ENCODE assay signal across 11 mouse cellular contexts in the genomic region with DNA sequence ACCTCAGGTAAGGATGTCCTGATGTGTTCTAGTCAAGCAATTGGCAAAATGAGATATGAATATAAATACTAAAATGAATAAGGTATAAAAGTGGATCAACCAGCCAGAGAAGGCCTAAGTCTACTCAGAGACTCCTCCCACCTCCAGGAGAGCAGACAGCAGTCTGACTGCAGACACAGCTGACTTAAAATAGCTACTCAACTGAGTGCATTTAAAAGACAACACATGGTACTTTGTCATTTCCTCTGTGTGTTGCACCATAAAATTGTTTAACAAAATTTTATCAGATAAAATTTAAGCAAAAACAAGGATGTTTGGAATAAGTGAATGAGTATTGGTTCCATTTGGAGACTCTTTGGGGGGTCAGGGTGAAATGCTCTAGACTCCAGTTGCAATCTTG.
DNase-seq lines count a peak whose midpoint lies in the region; ATAC-seq and TF ChIP-seq lines count a peak whose summit lies in the region.
"Had no signal": no experiment of that assay in that cellular context is flagged by ENCODE, and none has a peak within 500 bp of the region (broad histone marks: within the 10 kb centered on the region; RNA-seq: fewer than 3 reads in every experiment).

No protein-coding gene starts in this region.

- H3K27me3 ChIP-seq in forebrain, embryonic 13.5 days, result no peaks in the 10 kb centered on the region
- no peaks in the 10 kb centered on the region for H3K27me3 ChIP-seq in forebrain, embryonic 10.5 days (ENCODE audit: poor library complexity, severe bottlenecking)
- H3K27me3 ChIP-seq in hindbrain, embryonic 12.5 days, result no peaks in the 10 kb centered on the region
- no peaks in the 10 kb centered on the region for H3K27me3 ChIP-seq in hindbrain, postnatal 0 days (ENCODE audit: insufficient read depth, low read length)
- H3K27me3 ChIP-seq in midbrain, embryonic 15.5 days (replicated peaks), result no peaks in the 10 kb centered on the region
- no peaks in the 10 kb centered on the region for H3K27me3 ChIP-seq in midbrain, embryonic 10.5 days (ENCODE audit: low read depth, poor library complexity, severe bottlenecking)

- H3K27ac ChIP-seq in forebrain, embryonic 13.5 days, result peak overlapping the region; percentile 46; the same call in 1 of the 2 replicates
- no peak overlapping the region for H3K27ac ChIP-seq in forebrain, embryonic 10.5 days
- 0 out of 2 replicates have a peak overlapping the region, but pooled peaks have one; percentile 24 for H3K27ac ChIP-seq in hindbrain, embryonic 12.5 days
- no peak overlapping the region for H3K27ac ChIP-seq in hindbrain, postnatal 0 days
- H3K27ac ChIP-seq in midbrain, embryonic 15.5 days, result peak overlapping the region; percentile 38; the same call in 1 of the 2 replicates
- H3K27ac ChIP-seq in midbrain, embryonic 10.5 days (replicated peaks), result no peak overlapping the region
- peak overlapping the region; percentile 84 for H3K27ac ChIP-seq in macrophage

- H3K4me2 ChIP-seq in forebrain, embryonic 13.5 days, result no peak overlapping the region
- no peak overlapping the region for H3K4me2 ChIP-seq in hindbrain, embryonic 12.5 days (replicated peaks)
- H3K4me2 ChIP-seq in hindbrain, postnatal 0 days (ENCODE audit: low read depth, low read length), result no peak overlapping the region
- H3K4me2 ChIP-seq in midbrain, embryonic 15.5 days, result no peak overlapping the region

- peaks cover 29% of the 10 kb centered on the region for H3K4me1 ChIP-seq in forebrain, embryonic 13.5 days
- peaks cover 40% of the 10 kb centered on the region for H3K4me1 ChIP-seq in forebrain, embryonic 10.5 days
- H3K4me1 ChIP-seq in hindbrain, embryonic 12.5 days, result peaks cover 14% of the 10 kb centered on the region
- H3K4me1 ChIP-seq in hindbrain, postnatal 0 days (ENCODE audit: insufficient read depth, low read length), result peaks cover 13% of the 10 kb centered on the region
- H3K4me1 ChIP-seq in midbrain, embryonic 15.5 days, result peaks cover 22% of the 10 kb centered on the region; the same call in 1 of the 2 replicates
- peaks cover 37% of the 10 kb centered on the region for H3K4me1 ChIP-seq in midbrain, embryonic 10.5 days

- H3K9me3 ChIP-seq in forebrain, embryonic 13.5 days (replicated peaks), result no peaks in the 10 kb centered on the region
- H3K9me3 ChIP-seq in forebrain, embryonic 10.5 days, result peaks cover 8% of the 10 kb centered on the region; the same call in 1 of the 2 replicates
- H3K9me3 ChIP-seq in hindbrain, embryonic 12.5 days (replicated peaks), result 0 out of 2 replicates have a peak, but pooled peaks cover 6% of the 10 kb centered on the region
- no peaks in the 10 kb centered on the region for H3K9me3 ChIP-seq in hindbrain, postnatal 0 days (ENCODE audit: low read length)
- H3K9me3 ChIP-seq in midbrain, embryonic 15.5 days, result no peaks in the 10 kb centered on the region
- no peaks in the 10 kb centered on the region; the same call in 1 of the 2 replicates for H3K9me3 ChIP-seq in midbrain, embryonic 10.5 days (replicated peaks)

- H3K4me3 ChIP-seq in forebrain, embryonic 13.5 days, result no peak overlapping the region
- H3K4me3 ChIP-seq in forebrain, embryonic 10.5 days, result no peak overlapping the region
- no peak overlapping the region for H3K4me3 ChIP-seq in hindbrain, embryonic 12.5 days
- H3K4me3 ChIP-seq in hindbrain, postnatal 0 days (ENCODE audit: low read length), result no peak overlapping the region
- no peak overlapping the region for H3K4me3 ChIP-seq in midbrain, embryonic 15.5 days
- H3K4me3 ChIP-seq in midbrain, embryonic 10.5 days, result no peak overlapping the region
- no peak overlapping the region for H3K4me3 ChIP-seq in macrophage (ENCODE audit: inconsistent target)

- peaks cover 79% of the 10 kb centered on the region for H3K79me2 ChIP-seq in macrophage (ENCODE audit: inconsistent target)

- no peak for DNase-seq in forebrain, embryonic 10.5 days (ENCODE audit: extremely low spot score, low spot score)
- no peak for DNase-seq in hindbrain, postnatal 0 days (ENCODE audit: low spot score)
- no peak for DNase-seq in midbrain, embryonic 10.5 days (ENCODE audit: low spot score)
- DNase-seq in left cerebral cortex, postnatal 36 days (ENCODE audit: low spot score in 2 of 2), result no peak
- DNase-seq: cerebellum, postnatal 25 days; kidney, adult 11 months; right cerebral cortex, postnatal 4 days had no signal

- TF ChIP-seq CTCF in hindbrain, postnatal 0 days (IDR thresholded peaks at IDR 0.05; ENCODE audit: low read depth), result no peak

- intact Hi-C loops in left cerebral cortex, postnatal 36 days (cut with DNase I), result no loop called here

- no peak for ATAC-seq in forebrain, embryonic 13.5 days
- ATAC-seq in hindbrain, embryonic 12.5 days (ENCODE audit: low FRiP score), result no peak
- ATAC-seq in hindbrain, postnatal 0 days, result no peak
- ATAC-seq in midbrain, embryonic 15.5 days (replicated peaks), result no peak

- no peak overlapping the region for H3K9ac ChIP-seq in forebrain, embryonic 13.5 days
- no peak overlapping the region for H3K9ac ChIP-seq in hindbrain, embryonic 12.5 days
- H3K9ac ChIP-seq in hindbrain, postnatal 0 days (replicated peaks; ENCODE audit: low read length), result no peak overlapping the region
- no peak overlapping the region for H3K9ac ChIP-seq in midbrain, embryonic 15.5 days

- no peaks in the 10 kb centered on the region for H3K36me3 ChIP-seq in forebrain, embryonic 13.5 days (ENCODE audit: poor library complexity, severe bottlenecking)
- peaks cover 12% of the 10 kb centered on the region for H3K36me3 ChIP-seq in forebrain, embryonic 10.5 days (replicated peaks)
- no peaks in the 10 kb centered on the region for H3K36me3 ChIP-seq in hindbrain, embryonic 12.5 days
- no peaks in the 10 kb centered on the region for H3K36me3 ChIP-seq in hindbrain, postnatal 0 days (ENCODE audit: insufficient read depth, low read length)
- H3K36me3 ChIP-seq in midbrain, embryonic 15.5 days (replicated peaks), result no peaks in the 10 kb centered on the region
- peaks cover 24% of the 10 kb centered on the region; the same call in 1 of the 2 replicates for H3K36me3 ChIP-seq in midbrain, embryonic 10.5 days
- no peaks in the 10 kb centered on the region for H3K36me3 ChIP-seq in macrophage (ENCODE audit: inconsistent target)

Comparison
In these comparisons a context has a peak if more than half of its experiments do, and no peak if none do; other contexts are left out.
1. H3K27ac ChIP-seq: peak in forebrain, embryonic 13.5 days (single experiment), hindbrain, embryonic 12.5 days (single experiment), midbrain, embryonic 15.5 days (single experiment) and macrophage (single experiment); none in forebrain, embryonic 10.5 days (single experiment), hindbrain, postnatal 0 days (single experiment) and midbrain, embryonic 10.5 days (single experiment).